Mouse (Mus musculus) heart, adult 8-10 months (tissue): ENCODE data around the gene Taar7f. TPM values are rescaled to one million over a fixed set of nuclear protein-coding genes. Genes with fewer than 3 reads are reported as not detected.

Source experiments
- total RNA-seq, 4 experiments: library from RNA; stranded (reverse); gene quantifications; 2 replicates each; pipeline ENCODE4 v1.2.4; 2022

Taar7f gene
- total RNA-seq, 4 experiments from 2014 or later: not detected

Other genes starting within 250 kb of the Taar7f start
- under 1 TPM in 3 of 4 experiments, not detected in 1; 0.12 to 0.34 (median 0.16) TPM for gene Vnn3, start 198.0 kb upstream of the Taar7f start, total RNA-seq
- gene Vnn1, start 154.8 kb upstream of the Taar7f start, total RNA-seq: under 1 TPM; 0.25 to 0.72 (median 0.35) TPM
- gene Taar1, start 129.2 kb upstream of the Taar7f start, total RNA-seq: not detected
- not detected for gene Taar2, start 110.9 kb upstream of the Taar7f start, total RNA-seq
- not detected for gene Taar3, start 100.0 kb upstream of the Taar7f start, total RNA-seq
- not detected for gene Taar4, start 89.0 kb upstream of the Taar7f start, total RNA-seq
- gene Taar5, start 78.8 kb upstream of the Taar7f start, total RNA-seq: not detected
- gene Taar6, start 63.9 kb upstream of the Taar7f start, total RNA-seq: not detected
- not detected for gene Taar7a, start 56.0 kb upstream of the Taar7f start, total RNA-seq
- gene Taar7b, start 49.6 kb upstream of the Taar7f start, total RNA-seq: not detected
- not detected for gene Taar7d, start 22.3 kb upstream of the Taar7f start, total RNA-seq
- not detected for gene Taar7e, start 11.9 kb upstream of the Taar7f start, total RNA-seq
- not detected for gene Taar8a, start 27.0 kb downstream of the Taar7f start, total RNA-seq
- gene Taar8b, start 42.8 kb downstream of the Taar7f start, total RNA-seq: not detected
- not detected for gene Taar8c, start 52.4 kb downstream of the Taar7f start, total RNA-seq
- not detected for gene Taar9, start 60.0 kb downstream of the Taar7f start, total RNA-seq
- 10 to 100 TPM; 41.3 to 54.2 (median 48.0) TPM for gene Stx7, start 99.8 kb downstream of the Taar7f start, total RNA-seq
- gene Moxd1, start 174.0 kb downstream of the Taar7f start, total RNA-seq: under 1 TPM in 3 of 4 experiments, not detected in 1; 0.16 to 0.24 (median 0.19) TPM